Mouse (Mus musculus): ENCODE data around the gene Retreg3.
A peak's percentile ranks its signal among the peaks of the same experiment; 100 is the strongest.
"Not testable (repeated sequence)": the region's sequence is repeated elsewhere in the genome, so short reads cannot be mapped to it uniquely, and the experiment has no call there.

Gene Retreg3

DNA sequence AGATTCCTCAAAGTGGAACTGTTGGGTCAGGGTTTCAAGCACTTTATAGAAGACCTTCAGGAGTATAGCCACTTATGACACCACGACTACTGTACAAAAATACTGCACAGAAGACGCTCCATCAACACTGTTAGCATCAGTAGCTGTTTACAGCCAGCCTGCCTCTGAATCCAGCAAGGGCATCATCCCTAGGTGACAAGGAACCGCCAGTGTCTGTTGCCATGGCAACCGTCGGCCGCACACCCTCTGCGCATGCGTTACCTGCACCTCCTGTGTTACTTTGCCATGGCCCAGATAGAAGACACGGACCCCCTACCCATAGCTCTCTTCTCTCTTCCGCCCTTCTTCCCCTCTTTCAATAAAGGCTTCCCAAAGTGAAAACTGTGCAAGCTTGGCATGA is 26.7 kb upstream of the Retreg3 start:
- no peak for DNase-seq

DNA sequence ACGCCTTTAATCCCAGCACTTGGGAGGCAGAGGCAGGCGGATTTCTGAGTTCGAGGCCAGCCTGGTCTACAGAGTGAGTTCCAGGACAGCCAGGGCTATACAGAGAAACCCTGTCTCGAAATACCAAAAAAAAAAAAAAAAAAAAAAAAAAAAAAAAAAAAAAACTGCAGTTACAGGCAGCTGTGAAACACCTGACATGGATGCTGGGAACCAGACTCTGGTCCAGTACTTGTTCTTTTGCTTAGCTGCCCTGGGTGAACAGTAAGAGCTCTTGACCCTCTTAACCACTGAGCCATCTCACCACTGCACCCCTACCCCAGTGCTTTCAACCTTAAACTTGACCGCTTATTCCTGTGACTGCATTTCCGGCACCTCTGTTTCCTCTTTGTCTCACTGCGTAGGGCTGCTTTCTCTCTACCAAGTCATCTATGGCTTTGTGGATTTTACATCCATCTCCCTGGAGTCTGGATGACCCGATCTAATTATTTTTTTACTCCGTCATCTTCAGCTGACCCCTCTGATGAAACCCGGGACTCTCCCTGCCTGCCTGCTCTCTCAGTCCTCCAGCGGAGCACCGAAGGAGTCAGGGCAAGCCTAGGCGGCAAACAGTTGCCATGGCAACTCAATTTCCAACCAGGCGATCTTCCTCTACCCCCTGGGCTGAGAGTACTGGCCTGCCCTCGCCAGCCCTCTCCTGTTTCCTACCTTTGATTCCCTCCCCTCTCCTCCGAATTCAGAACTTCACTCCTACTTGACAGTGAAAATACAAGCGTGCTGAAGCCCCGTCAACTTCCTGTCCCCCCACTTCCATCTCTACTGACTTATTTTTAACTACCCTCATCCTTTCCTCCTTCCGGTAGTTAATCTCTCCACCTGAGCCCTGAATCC is 23.9 kb upstream of the Retreg3 start:
- DNase-seq, result no peak

DNA sequence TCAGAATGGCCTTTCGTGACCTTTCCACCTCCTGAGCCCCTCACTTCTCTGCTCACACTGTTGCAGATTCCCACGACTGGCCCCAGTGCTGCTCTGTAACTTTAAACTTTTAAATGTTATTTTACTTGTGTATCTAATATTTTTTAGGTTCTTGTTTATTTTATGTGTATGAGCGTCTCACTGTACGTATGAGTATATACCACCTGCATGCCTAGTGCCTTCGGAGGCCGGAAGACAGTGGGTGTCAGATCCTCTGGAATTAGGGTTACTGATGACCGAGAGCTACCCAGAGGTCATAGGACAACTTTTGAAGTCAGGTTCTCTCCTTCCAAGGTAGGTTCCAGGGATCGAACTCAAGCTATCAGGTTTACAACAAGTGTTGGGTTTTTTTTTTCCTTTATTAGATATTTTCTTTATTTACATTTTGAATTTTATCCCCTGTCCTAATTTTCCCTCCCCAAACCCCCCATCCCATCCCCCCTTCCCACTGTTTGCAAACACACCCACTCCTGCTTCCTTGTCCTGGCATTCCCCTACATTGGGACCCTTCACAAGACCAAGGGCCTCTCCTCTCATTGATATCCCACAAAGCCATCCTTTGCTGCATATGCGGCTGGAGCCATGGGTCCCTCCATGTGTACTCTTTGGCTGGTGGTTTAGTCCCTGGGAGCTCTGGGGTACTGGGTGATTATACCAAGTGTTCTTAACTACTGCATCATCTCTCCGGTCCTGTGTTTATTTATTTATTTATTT is 22.7 kb upstream of the Retreg3 start:
- no peak for DNase-seq

DNA sequence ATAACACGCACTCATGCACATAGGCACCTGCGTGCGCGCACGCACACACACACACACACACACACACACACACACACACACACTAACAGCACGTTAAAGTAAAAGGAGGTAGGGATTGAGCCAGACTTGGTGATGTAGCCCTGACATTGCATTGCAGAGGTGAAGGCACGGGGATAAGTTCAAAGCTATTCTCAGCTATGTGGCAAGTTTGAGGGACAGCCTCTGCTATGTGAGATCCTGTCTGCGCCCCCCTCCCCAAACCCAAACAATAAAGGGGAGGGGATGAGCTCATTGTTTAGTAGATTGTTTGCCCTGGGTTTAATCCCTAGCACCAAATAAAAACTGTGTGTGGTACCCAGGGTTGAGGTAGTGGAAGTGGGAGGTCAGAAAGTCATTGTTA is 21.4 kb upstream of the Retreg3 start:
- DNase-seq, result no peak

DNA sequence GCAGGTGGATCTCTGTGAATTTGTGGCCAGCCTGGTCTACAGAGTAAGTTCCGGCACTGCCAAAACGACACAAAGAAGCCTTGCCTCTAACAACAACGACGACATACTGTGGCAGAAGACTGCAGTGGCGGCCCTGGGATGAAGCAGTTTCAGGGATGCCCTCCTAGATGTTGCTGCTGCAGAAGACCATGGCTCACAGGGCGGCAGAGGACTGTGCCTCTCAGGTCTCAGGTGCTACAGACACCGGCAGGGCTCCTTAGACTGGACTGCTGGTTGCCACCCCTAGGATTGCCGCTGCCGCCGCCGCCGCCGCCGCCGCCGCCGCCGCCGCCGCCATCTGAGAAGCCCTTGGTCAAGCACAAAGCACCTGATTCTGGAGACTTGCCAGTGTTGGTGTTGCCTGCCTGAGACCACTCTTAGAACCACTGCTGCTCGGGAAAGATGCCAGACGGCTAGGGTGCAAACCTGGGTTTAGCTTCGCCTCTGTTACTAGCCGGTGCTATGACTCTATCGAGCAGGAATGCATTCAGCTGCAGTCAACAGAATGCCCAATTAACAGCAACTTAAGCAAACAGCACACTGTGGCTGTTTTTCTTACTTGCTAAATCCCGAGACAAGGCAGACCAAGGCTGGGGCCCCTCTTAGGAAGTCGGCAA is 20.6 kb upstream of the Retreg3 start:
- peak; percentile 27 for DNase-seq

DNA sequence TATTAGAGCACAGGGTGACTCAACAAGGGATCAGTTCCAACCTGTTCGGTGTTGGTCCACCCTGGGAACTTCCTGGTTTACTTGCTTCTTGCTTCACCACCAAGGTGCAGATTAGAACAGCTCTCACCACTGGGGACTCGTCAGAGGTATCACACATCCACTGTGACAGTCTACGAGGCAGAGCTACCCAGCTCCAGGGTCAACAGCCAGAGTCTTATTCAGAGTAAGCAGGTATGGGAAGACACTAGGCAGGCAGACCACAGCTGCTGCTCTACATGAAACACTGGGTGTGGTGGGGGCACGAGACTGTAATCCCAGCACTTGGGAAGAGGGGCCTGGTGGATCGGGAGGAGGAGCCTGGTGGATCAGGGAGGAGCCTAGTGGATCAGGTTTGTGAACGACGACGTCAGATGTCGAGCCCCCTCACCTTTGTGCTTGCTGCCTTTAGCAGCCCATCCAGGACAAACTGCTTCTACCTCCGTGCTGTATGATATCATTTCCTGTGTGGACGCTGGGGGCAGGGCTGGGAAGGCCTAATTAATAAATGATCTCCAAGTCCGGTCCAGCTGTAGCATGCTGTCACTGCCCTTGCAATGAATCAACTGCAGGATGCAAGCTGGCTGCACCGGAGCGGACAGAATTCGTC is 19.0 kb upstream of the Retreg3 start:
- no peak for DNase-seq

DNA sequence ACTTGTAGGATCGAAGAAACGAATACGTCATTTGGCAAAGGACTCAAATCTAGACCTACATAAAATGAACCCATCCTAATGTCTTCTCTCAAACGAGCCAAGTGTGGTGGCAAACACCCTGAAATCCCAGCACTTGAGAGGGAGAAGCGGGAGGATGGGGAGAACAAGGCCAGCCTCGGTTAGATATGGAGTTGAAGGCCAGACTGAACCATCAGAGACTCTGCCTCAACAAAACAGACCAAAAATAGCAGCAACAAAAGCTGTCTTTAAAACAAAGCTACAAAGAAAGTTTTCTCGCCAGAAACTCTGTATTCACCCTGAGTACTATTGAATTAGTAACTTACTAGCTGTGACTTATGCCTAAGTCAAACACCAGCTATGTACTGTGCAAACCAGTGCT is 17.3 kb upstream of the Retreg3 start:
- DNase-seq, result no peak

DNA sequence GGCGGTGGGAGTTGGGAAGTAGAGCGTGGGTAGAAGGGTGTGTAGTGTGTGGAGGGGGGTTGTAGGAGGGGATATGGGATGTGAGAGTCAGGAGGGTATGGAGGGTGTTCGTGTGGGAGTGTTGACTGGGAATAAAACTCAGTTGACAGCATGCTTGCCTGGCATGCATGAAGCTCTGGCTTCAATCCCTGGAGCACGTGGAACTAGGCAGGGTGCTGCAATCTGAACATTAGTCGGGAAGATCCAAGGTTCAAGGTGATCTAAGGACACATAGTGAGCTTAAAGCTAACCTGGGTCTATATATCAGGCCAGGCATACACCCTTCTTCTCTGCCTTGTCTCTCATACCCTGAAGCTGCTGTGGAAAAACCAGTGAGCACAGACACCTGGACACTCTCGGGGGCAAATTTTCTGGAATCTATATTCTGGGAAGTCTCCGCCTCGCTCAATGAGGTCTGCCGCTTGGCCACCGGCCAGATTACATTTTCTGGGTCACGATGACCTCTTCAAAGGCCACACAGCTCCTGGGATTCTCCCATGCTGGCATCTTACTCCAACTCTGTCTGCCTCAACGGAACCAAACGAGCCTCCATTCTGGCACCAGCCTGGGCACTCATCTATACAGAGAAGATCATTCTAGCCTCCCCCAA is 14.6 kb upstream of the Retreg3 start:
- no peak for DNase-seq

DNA sequence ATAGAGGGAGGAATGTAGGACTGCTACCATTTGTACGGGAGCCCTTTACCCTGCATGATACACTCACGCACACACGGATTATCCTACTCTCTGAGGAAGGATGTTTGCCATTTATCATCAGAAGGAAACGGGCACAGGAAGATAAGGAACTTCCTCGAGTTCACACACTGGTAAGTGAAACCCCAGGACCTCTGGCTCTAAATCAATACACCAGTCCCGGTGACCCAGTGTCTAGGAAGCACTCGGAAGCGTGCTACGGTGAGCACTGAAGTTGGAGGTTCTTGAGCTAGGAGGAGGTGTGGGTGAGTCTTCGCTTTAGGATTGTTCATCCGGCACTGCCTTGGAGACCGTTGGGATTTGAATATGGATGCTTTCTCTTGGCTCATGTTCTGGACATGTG is 13.3 kb upstream of the Retreg3 start:
- no peak for DNase-seq

DNA sequence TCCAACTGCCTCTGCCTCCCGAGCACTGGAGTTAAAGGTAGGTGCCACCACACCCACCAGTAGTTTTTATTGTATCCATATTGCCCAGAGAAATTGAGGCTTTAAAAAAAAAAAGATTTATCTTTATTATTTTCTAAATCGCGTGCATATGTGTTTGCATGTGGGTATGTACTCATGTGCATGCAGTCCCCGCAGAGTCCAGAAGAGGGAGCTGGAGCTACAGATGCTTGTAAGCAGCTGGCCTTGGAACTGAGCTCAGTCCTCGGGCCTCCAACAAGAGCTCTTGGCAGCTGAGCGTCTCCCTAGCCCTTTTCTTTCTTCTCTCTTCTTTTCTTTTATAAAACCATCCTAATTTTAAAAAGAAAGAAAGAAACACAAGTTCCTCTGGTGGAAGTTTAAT is 12.0 kb upstream of the Retreg3 start:
- peak; percentile 47 for DNase-seq

DNA sequence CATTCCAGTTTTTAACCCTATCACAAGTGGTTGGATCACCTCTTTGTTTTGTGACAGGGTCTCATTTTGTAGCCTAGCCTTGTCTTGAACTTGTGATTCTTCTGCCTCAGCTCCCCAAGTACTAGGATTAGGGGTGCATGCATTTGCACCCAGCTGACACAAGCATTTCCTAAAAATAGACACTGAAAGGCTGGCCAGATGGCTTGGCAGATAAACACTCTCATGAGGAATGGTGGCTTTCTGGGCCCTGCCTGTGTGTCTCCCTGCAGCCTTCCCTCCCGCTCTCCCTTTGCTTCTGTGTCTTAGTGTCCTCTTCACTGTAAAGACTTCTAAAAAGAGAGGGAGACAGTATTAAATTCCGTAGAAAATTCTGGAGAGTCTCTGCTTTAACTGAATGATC is 11.5 kb upstream of the Retreg3 start:
- DNase-seq, result no peak

DNA sequence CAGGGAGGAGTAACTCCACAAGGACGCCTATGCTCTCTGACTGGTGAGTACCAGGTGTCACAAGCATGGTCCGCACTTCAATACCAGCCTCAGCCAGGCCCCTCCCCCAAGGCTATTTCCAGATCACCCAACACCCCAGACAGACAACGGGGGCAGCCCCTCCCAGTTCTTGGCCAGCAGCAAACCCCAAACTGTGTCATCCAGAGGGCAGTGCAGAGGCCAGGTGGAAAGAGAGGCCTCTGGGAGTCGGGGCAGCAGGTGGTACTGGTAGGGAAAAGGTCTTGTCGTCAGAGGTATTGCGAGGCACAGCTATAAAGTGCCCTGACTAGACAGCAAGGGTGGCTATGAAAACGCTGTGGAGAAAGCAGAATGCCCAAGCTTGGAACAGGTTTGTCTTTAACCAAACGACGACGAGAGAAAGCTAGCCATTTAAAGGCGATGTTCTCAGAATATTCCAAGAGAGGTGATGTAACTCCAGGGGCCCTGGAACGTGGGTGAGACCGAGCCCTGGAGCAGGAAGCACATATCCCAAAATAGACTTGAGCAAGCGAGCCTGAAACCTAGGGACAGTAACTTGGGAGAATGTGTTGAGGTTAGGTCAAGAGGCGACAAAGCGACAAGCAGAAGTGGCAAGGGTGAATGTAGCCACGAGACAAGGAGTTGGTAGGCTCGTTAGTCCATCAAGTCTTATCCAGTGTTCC is 10.5 kb upstream of the Retreg3 start:
- DNase-seq, result no peak

DNA sequence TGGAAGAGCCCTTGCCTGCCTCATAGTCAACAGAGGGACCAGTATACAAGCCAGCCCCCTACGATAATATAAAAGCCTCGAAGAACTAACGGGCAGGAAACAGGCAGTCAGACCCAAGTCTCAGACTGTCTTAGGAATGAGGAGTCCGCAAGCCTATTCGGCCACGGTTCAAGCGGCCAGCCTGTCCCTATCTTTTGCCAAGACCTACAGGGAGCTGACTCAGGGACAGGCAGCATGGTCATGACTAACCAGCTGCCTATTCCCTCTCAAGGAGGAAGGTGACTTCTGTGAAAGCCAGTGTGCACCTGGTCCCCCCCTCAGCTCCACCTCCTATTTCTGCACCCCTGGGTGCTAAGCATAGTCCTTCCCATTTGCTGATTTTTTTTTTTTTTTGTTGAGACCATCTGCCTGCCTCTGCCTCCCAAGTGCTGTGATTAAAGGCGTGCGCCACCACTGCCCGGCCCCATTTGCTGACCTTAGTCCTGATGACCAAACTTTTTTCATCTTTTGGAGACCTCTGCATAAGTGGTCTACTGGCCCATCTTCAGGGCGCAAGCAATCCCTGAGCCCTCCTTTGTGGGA is 9.4 kb upstream of the Retreg3 start:
- DNase-seq, result no peak

DNA sequence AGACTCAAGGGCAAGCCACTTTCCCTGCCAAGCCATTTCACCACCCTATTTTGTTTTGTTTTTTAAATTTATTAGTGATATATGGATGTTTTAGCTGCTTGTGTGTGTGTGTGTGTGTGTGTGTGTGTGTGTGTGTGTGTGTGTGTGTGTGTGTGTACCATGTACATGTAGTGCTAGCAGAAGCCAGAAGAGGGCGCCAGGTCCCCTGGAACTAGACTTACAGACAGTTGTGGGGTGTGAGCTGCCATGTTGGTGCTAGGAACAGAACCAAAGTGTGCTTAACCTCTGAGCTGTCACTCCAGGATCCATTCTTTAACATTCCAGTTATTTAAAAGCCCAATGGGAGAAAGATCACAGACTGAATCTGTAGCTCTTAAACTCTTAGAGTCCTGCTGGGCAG is 7.4 kb upstream of the Retreg3 start:
- no peak for DNase-seq

DNA sequence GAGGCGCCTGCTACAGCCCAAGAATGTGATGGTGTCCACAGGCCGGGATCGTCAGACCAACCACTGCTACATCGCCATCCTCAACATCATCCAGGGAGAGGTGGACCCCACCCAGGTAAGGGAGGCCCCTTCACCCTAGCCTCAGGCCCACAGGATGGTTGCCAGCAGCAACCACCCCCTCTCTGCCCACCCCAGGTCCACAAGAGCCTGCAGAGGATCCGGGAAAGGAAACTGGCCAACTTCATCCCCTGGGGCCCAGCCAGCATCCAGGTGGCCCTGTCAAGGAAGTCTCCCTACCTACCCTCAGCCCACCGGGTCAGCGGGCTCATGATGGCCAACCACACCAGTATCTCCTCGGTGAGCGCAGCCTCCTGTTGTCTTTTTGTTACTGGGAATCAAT is 5.3 kb upstream of the Retreg3 start:
- not testable (repeated sequence) for DNase-seq

DNA sequence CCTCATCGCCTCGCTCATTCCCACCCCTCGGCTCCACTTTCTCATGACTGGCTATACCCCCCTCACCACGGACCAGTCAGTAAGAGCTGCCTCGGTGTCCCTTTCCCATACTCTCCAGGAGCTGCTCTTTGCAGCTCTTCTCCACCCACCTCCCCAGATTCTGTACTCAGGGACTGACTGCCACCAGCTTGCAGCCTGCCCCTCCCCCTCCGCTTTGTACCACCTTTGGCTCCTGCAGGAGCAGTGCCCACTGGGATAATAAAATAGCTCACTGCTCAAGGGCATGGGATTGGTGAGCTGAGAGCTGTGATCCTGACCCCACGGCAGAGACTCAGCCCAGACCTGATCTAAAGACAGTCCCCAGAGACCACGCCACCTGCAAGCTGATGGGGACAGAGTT is 4.8 kb upstream of the Retreg3 start:
- not testable (repeated sequence) for DNase-seq

DNA sequence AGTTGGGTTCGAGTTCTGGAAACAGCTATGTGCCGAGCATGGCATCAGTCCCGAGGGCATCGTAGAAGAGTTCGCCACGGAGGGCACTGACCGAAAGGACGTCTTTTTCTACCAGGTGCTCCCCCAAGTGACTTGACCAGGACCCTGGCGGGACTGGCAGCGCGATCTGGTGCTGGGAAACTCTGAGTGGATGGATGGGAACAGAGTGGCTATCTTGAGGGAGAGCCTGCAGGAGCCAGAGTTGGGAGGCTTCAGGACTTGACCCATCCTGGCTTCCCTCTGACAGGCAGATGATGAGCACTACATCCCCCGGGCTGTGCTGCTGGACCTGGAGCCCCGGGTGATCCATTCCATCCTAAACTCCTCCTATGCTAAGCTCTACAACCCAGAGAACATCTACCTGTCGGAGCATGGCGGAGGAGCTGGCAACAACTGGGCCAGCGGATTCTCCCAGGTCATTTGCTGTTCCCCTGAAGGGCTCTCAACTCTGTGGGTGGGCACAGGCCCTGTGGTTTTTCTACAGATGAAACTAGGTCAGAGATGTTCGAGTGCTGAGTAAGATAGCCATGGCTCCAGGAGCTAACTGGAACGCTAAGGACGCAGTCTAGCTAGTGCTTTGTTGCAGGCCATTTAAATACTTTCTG is 974 bp upstream of the Retreg3 start:
- DNase-seq, result peak; percentile 17

DNA sequence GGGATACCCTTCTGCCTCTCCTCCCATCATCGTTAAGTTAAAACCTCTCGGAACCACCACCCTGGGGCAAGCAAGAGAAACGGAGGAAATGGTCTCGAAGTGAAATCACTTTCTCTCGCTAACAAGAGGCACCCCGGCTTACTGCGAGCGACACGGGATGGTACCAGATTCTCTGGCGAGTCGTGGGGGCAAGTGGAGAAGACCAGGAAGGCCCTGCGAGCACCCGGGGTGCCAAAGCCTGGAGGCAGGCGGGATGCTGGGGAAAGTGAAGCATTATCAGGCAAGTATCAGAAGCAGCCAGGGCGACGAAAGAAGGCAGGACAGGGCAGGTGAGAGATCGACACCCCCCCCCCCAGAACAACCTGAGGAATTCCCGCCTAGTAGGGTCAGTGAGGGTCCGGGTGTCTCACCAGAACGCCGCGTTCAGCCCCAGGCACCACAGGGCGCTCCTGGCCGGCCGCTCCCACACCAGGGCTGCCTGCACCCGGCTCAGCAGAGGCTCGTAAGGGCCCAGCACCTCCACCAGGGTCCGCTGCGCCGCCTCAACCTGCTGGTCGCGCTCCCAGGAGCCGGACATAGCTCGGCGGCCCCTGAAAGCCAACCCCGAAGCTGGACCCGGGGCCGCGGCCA is 447 bp downstream of the Retreg3 start:
- DNase-seq, result peak; percentile 12

DNA sequence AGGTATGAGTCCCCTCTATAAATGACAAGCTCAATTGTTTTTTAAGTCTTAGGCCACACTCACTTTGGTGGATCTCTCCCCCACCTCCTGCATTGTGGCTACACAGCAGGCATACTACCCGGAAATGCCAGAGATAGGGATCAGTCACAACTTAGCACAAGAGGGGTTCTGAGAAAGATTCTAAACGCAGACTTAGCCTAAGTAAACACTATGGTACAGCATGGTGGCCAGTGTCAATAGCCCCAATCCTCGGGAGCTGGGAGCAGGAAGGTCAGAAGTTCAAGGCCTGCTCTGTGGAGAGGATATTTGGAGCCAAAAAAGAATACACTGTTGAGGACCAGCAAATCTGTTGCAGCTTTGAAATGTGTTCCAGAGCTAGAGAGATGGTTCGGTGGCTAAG is 1.6 kb downstream of the Retreg3 start:
- no peak for DNase-seq

DNA sequence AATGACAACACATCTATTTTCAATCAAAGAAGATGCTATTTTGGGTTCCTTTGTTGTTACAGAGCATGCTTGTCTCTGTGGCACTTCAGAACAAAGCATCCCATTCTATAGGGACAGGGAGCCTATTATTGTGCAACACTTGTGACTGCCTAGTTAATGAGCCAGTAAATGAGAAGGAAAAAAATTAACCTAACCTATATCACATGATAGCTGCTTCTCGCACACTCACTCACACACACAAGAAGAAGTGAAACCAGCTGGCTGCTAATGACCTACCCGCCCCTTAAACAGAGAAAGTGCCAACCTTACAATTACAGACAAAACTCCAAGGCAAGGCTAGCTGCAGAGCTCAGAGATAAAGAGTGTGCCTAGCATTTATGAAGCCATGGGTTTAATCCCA is 4.1 kb downstream of the Retreg3 start:
- no peak for DNase-seq

DNA sequence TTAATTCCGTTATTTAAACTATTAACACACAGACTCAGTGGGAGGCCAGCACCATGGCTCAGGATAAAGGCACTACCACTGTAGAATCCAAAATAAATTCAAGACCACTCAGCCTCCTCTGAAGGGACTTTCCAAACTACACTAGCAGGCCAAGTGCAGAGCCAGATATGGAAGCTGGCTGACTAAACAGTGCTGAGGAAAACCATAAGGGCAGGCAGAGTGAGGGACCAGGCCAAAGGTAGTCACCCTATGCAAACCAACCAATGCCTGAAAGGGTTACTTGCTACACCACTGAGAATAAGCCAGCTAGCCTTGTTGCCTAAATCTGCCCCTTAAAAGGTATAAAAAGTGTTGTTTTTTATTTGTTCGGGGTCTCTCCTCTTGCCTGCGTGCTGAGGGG is 7.5 kb downstream of the Retreg3 start:
- DNase-seq, result no peak

Data from right cerebral cortex, postnatal 4 days (tissue).